Mouse (Mus musculus): Measurements from ENCODE around the gene Selenon. TPM values are rescaled to one million over a fixed set of nuclear protein-coding genes. Genes with fewer than 3 reads are reported as not detected.

Selenon gene
- polyA plus RNA-seq, 1 experiment from 2014 or later: 36.7 TPM

DNA sequence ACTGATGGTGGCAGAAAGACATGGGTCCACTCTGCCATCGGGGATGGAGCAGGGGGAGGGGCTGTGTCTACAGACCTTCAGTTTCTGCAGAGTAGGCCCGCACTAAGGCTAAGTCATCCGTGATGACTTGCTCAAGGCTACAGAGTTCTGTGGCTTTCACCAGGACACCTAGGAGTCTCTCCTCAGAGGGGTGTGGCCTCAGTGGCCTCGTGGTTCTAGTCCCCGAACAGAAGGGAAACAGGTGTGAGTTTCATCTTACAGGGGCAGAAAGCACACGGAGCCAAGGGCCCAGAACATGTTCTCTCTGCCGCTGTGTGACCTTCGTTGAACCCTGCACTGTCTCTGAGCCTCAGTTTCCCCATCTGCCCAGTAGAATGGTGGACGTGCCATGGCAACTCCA, 36.3 kb upstream of the Selenon start:
- H3K4me3 ChIP-seq: no peak overlapping the region
- no peak overlapping the region for H3K4me2 ChIP-seq (replicated peaks)
- no peaks in the 10 kb centered on the region for H3K9me3 ChIP-seq (replicated peaks)
- no peak overlapping the region for H3K9ac ChIP-seq
- H3K27me3 ChIP-seq: no peaks in the 10 kb centered on the region
- no peaks in the 10 kb centered on the region for H3K36me3 ChIP-seq
- 91% methylated on average over 9 of the region's 9 CpGs for WGBS
- no peak for ATAC-seq (ENCODE audit: low FRiP score)
- H3K27ac ChIP-seq: no peak overlapping the region
- H3K4me1 ChIP-seq: peaks cover 8% of the 10 kb centered on the region

DNA sequence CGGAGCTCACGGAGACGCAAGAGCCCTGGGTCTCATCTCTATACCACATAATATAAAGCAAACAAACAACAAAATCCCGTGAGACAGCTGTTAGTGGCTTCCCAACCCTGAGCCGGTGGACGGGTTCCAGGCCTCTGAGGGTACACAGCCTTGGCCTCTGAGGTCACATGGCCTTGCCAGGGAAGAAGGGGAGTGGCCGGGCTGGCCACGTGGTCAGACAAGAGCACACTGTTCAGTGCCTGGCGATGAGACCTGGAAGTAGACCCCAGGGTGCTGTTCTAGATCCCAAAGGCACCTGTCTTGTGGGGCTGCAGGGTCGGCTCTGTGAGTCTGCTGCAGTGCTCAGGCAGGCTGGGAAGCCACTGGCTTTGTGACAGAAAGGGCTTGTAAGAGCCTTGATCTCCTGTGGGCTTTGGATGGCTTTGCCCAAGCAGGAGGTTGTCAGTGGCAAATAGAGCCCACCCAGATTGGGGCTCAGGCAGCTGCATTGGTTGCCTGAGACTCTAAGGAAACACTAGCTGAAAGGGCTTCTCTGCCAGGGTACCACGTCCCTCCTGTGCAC, 35.8 kb upstream of the Selenon start:
- no peak overlapping the region for H3K4me3 ChIP-seq
- H3K4me1 ChIP-seq: peaks cover 8% of the 10 kb centered on the region
- H3K9me3 ChIP-seq (replicated peaks): no peaks in the 10 kb centered on the region
- no peaks in the 10 kb centered on the region for H3K36me3 ChIP-seq
- 65% methylated on average over 11 of the region's 11 CpGs for WGBS
- ATAC-seq (ENCODE audit: low FRiP score): no peak
- no peak overlapping the region for H3K9ac ChIP-seq
- no peak overlapping the region for H3K4me2 ChIP-seq (replicated peaks)
- H3K27me3 ChIP-seq: no peaks in the 10 kb centered on the region
- H3K27ac ChIP-seq: no peak overlapping the region

- Histone ChIP-seq H3K4me1 (peaks cover 9% of the 10 kb centered on the region), H3K36me3 (no peaks in the 10 kb centered on the region), H3K27ac (no peak overlapping the region), H3K27me3 (no peaks in the 10 kb centered on the region), H3K9me3 (replicated peaks) (no peaks in the 10 kb centered on the region), H3K4me2 (replicated peaks) (no peak overlapping the region), H3K4me3 (no peak overlapping the region), H3K9ac (no peak overlapping the region)
- ATAC-seq (ENCODE audit: low FRiP score): no peak
- 69% methylated on average over 1 of the region's 1 CpGs for WGBS
Observed at GRCm38 (mm10) chr4:134586631-134587030, 34.7 kb upstream of the Selenon start.

GRCm38 (mm10) chr4:134586126-134586525, 34.2 kb upstream of the Selenon start:
- Histone ChIP-seq H3K36me3 (no peaks in the 10 kb centered on the region), H3K4me2 (replicated peaks) (no peak overlapping the region), H3K4me1 (peaks cover 9% of the 10 kb centered on the region; the same call in 1 of the 2 replicates), H3K27ac (no peak overlapping the region), H3K27me3 (no peaks in the 10 kb centered on the region), H3K4me3 (no peak overlapping the region), H3K9ac (no peak overlapping the region), H3K9me3 (replicated peaks) (no peaks in the 10 kb centered on the region)
- no peak for ATAC-seq (ENCODE audit: low FRiP score)
- 88% methylated on average over 7 of the region's 7 CpGs for WGBS

DNA sequence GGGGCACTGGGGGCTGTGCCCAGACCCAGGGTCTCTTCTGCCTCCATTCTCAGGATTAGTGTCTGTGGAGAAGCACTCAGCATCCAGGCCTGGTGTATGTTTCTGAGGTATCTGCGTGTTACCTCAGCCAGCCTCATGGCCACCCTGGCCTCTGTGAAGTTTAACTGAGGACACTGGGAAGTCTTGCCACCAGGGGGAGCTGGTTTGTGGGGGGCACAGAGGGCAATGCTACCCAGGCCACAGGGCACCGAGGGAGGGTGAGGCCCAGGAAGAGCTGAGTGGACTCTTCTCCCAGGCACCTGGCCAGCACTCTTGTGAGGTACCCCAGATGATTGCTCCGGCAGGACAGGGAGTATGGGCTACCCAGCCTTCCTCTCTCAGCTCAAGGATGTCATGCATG, 31.5 kb upstream of the Selenon start:
- Histone ChIP-seq H3K36me3 (no peaks in the 10 kb centered on the region), H3K4me1 (peaks cover 30% of the 10 kb centered on the region), H3K4me2 (replicated peaks) (no peak overlapping the region), H3K27ac (no peak overlapping the region), H3K4me3 (no peak overlapping the region), H3K9ac (no peak overlapping the region), H3K9me3 (replicated peaks) (no peaks in the 10 kb centered on the region), H3K27me3 (peaks cover 7% of the 10 kb centered on the region)
- ATAC-seq (ENCODE audit: low FRiP score): no peak
- WGBS: 73% methylated on average over 3 of the region's 3 CpGs

GRCm38 (mm10) chr4:134581365-134581764, 29.4 kb upstream of the Selenon start:
- Histone ChIP-seq H3K9me3 (replicated peaks) (no peaks in the 10 kb centered on the region), H3K4me2 (replicated peaks) (no peak overlapping the region), H3K4me1 (peaks cover 33% of the 10 kb centered on the region), H3K36me3 (no peaks in the 10 kb centered on the region), H3K27ac (no peak overlapping the region), H3K27me3 (peaks cover 7% of the 10 kb centered on the region), H3K9ac (no peak overlapping the region), H3K4me3 (no peak overlapping the region)
- ATAC-seq (ENCODE audit: low FRiP score): no peak
- 53% methylated on average over 8 of the region's 8 CpGs for WGBS

- Histone ChIP-seq H3K4me1 (peaks cover 37% of the 10 kb centered on the region), H3K9me3 (replicated peaks) (no peaks in the 10 kb centered on the region), H3K9ac (no peak overlapping the region), H3K27ac (no peak overlapping the region), H3K4me3 (no peak overlapping the region), H3K4me2 (replicated peaks) (no peak overlapping the region), H3K36me3 (no peaks in the 10 kb centered on the region), H3K27me3 (peaks cover 7% of the 10 kb centered on the region)
- 69% methylated on average over 15 of the region's 15 CpGs for WGBS
- no peak for ATAC-seq (ENCODE audit: low FRiP score)
Observed at GRCm38 (mm10) chr4:134580351-134581148, 28.6 kb upstream of the Selenon start.

- Histone ChIP-seq H3K4me1 (peaks cover 41% of the 10 kb centered on the region), H3K36me3 (no peaks in the 10 kb centered on the region), H3K27me3 (peaks cover 7% of the 10 kb centered on the region), H3K4me3 (no peak overlapping the region; the same call in 1 of the 2 replicates), H3K9ac (peak overlapping the region; percentile 27; the same call in 1 of the 2 replicates), H3K27ac (no peak overlapping the region), H3K9me3 (replicated peaks) (no peaks in the 10 kb centered on the region), H3K4me2 (replicated peaks) (peak overlapping the region; percentile 11; the same call in 1 of the 2 replicates)
- WGBS: 38% methylated on average over 5 of the region's 5 CpGs
- no peak for ATAC-seq (ENCODE audit: low FRiP score)
Observed at GRCm38 (mm10) chr4:134579620-134580019, 27.7 kb upstream of the Selenon start.

DNA sequence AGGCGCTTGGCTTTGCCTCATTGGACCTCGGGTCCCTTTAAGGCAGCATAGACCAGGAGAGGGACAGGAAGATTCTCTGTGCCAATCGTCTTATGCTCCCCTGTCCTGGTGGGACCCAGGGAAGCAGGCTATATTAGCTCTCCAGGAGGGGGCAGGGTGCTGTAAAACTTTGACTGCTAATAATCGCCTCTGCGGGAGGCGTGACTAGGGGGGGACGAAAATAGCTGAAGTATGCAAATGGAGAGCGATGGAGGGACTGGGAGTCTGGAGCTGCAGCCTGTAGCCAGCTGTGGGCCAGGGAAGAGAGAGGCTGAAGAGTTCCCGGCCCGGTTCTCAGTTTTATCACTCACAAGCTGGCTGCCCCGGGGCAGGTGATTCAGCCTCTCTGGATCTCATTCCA, 27.2 kb upstream of the Selenon start:
- no peaks in the 10 kb centered on the region for H3K36me3 ChIP-seq
- H3K27me3 ChIP-seq: peaks cover 7% of the 10 kb centered on the region
- no peaks in the 10 kb centered on the region; the same call in 1 of the 2 replicates for H3K9me3 ChIP-seq (replicated peaks)
- 18% methylated on average over 11 of the region's 11 CpGs for WGBS
- peaks cover 41% of the 10 kb centered on the region for H3K4me1 ChIP-seq
- H3K4me3 ChIP-seq: no peak overlapping the region; the same call in 1 of the 2 replicates
- H3K9ac ChIP-seq: peak overlapping the region; percentile 27; the same call in 1 of the 2 replicates
- no peak overlapping the region for H3K27ac ChIP-seq
- H3K4me2 ChIP-seq (replicated peaks): peak overlapping the region; percentile 11; the same call in 1 of the 2 replicates
- ATAC-seq (ENCODE audit: low FRiP score): no peak

DNA sequence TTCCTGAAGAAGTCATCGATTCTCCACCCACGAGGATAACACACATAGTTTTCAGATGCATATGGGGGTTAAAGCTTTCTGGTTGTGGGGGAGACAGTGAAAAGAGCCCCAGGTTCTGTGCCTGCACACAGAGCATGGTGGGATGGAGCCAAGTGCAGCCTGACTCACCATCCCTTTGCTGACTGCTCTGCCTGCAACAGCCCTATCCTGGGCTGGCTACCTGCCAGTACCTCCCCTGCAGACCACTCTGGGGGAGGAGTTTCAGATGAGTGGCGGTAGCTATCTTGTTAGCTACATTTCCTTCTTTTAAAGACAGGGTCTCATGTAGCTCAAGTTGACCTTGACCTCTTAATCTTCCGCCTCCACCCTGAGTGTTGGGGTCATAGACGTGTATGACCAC, 26.4 kb upstream of the Selenon start:
- Histone ChIP-seq H3K27ac (no peak overlapping the region), H3K4me1 (peaks cover 41% of the 10 kb centered on the region), H3K36me3 (no peaks in the 10 kb centered on the region), H3K4me2 (replicated peaks) (no peak overlapping the region), H3K9ac (no peak overlapping the region), H3K9me3 (replicated peaks) (no peaks in the 10 kb centered on the region; the same call in 1 of the 2 replicates), H3K4me3 (no peak overlapping the region), H3K27me3 (peaks cover 7% of the 10 kb centered on the region)
- WGBS: 73% methylated on average over 5 of the region's 5 CpGs
- no peak for ATAC-seq (ENCODE audit: low FRiP score)

GRCm38 (mm10) chr4:134577281-134577680, 25.3 kb upstream of the Selenon start:
- Histone ChIP-seq H3K9me3 (replicated peaks) (no peaks in the 10 kb centered on the region; the same call in 1 of the 2 replicates), H3K4me2 (replicated peaks) (no peak overlapping the region), H3K27ac (no peak overlapping the region), H3K36me3 (no peaks in the 10 kb centered on the region), H3K9ac (no peak overlapping the region), H3K27me3 (peaks cover 7% of the 10 kb centered on the region), H3K4me3 (no peak overlapping the region), H3K4me1 (peaks cover 44% of the 10 kb centered on the region)
- ATAC-seq (ENCODE audit: low FRiP score): no peak
- WGBS: 75% methylated on average over 2 of the region's 2 CpGs

- WGBS: 37% methylated on average over 11 of the region's 11 CpGs
- no peak overlapping the region for H3K9ac ChIP-seq
- no peaks in the 10 kb centered on the region for H3K36me3 ChIP-seq
- H3K4me2 ChIP-seq (replicated peaks): no peak overlapping the region
- peaks cover 36% of the 10 kb centered on the region for H3K4me1 ChIP-seq
- no peak overlapping the region for H3K27ac ChIP-seq
- no peak for ATAC-seq (ENCODE audit: low FRiP score)
- H3K4me3 ChIP-seq: no peak overlapping the region
- H3K9me3 ChIP-seq (replicated peaks): no peaks in the 10 kb centered on the region; the same call in 1 of the 2 replicates
- H3K27me3 ChIP-seq: peaks cover 4% of the 10 kb centered on the region
Observed at GRCm38 (mm10) chr4:134575486-134575885, 23.5 kb upstream of the Selenon start.

All from hindbrain, embryonic 12.5 days (tissue).